Mouse (Mus musculus) hindbrain, embryonic 10.5 days (tissue): ENCODE data around the gene Gm21964. TPM values are rescaled to one million over a fixed set of nuclear protein-coding genes. Genes with fewer than 3 reads are reported as not detected.

Experiments
- DNase-seq: peaks from one replicate; pipeline ENCODE4 v3.0.0-alpha.2; 2017; ENCODE audit warnings: low spot score
- H3K27ac ChIP-seq: fragments of 300-500 bp; sonication (generic); 2 replicates; pipeline ENCODE4 v1.5.1; 2016; ENCODE audit warnings: mild to moderate bottlenecking, moderate library complexity
- H3K27me3 ChIP-seq: fragments of 300-500 bp; sonication (generic); 2 replicates; pipeline ENCODE4 v1.6.1; 2016; ENCODE audit warnings: mild to moderate bottlenecking; ENCODE audit not compliant: poor library complexity, insufficient read depth, severe bottlenecking
- H3K36me3 ChIP-seq: fragments of 300-500 bp; sonication (generic); 2 replicates; pipeline ENCODE4 v1.6.1; 2016; ENCODE audit warnings: mild to moderate bottlenecking, moderate library complexity
- H3K4me1 ChIP-seq: fragments of 300-500 bp; sonication (generic); replicated peaks from 2 replicates; pipeline ENCODE4 v1.6.1; 2016; ENCODE audit warnings: mild to moderate bottlenecking
- H3K4me3 ChIP-seq: fragments of 300-500 bp; sonication (generic); 2 replicates; pipeline ENCODE4 v1.5.1; 2016; ENCODE audit warnings: mild to moderate bottlenecking, moderate library complexity
- H3K9me3 ChIP-seq: fragments of 300-500 bp; sonication (generic); 2 replicates; pipeline ENCODE4 v1.6.1; 2016; ENCODE audit warnings: mild to moderate bottlenecking, moderate library complexity
- WGBS: fragments of 180-500 bp; shearing (Covaris S2); methylation state at CpG from one replicate; pipeline ENCODE4 v1.1.7; 2016; 5-methylcytosine and 5-hydroxymethylcytosine counted together
- polyA plus RNA-seq: library from polyadenylated mRNA; unstranded; fragments of >200 nt; fragmentation: Nextera tagmentation; extraction: Ambion mirVana; gene quantifications from 2 replicates; pipeline ENCODE4 v1.2.1, GENCODE M21; 2016

Gene Gm21964
- not detected in 2 replicates for polyA plus RNA-seq

GRCm38 (mm10) chr8:110100907-110101306 is at the start of gene Gm21964:
Gene Gm21964 (plus strand): TSS chr8:110101207.
- H3K27me3 ChIP-seq, result no peaks in the 10 kb centered on the region

GRCm38 (mm10) chr8:110051208-110051607 is 49.8 kb upstream of the Gm21964 start:
- 86% methylated on average over 6 of the region's 6 CpGs for WGBS

More at GRCm38 (mm10) chr8:110100907-110101306, at the start of gene Gm21964:
- Histone ChIP-seq H3K9me3 (no peaks in the 10 kb centered on the region), H3K4me3 (no peak within 1 kb of the TSS), H3K36me3 (no peaks in the 10 kb centered on the region), H3K4me1 (no peaks in the 10 kb centered on the region), H3K27ac (no peak within 1 kb of the TSS)
- no peak for DNase-seq
- 84% methylated on average over 12 of the region's 12 CpGs for WGBS

GRCm38 (mm10) chr8:110058207-110058606 is 42.8 kb upstream of the Gm21964 start:
- Histone ChIP-seq H3K27ac (no peak overlapping the region), H3K9me3 (no peaks in the 10 kb centered on the region), H3K36me3 (no peaks in the 10 kb centered on the region), H3K4me3 (no peak overlapping the region), H3K4me1 (no peaks in the 10 kb centered on the region), H3K27me3 (no peaks in the 10 kb centered on the region)
- DNase-seq, result no peak
- 87% methylated on average over 8 of the region's 8 CpGs for WGBS

More at GRCm38 (mm10) chr8:110051208-110051607, 49.8 kb upstream of the Gm21964 start:
- no peak overlapping the region for H3K27ac ChIP-seq
- H3K27me3 ChIP-seq, result no peaks in the 10 kb centered on the region
- no peaks in the 10 kb centered on the region for H3K9me3 ChIP-seq
- H3K36me3 ChIP-seq, result no peaks in the 10 kb centered on the region
- H3K4me3 ChIP-seq, result no peak overlapping the region
- no peak for DNase-seq
- H3K4me1 ChIP-seq, result no peaks in the 10 kb centered on the region

GRCm38 (mm10) chr8:110064161-110064560 is 36.8 kb upstream of the Gm21964 start:
- H3K27ac ChIP-seq, result no peak overlapping the region
- DNase-seq, result no peak
- 0 out of 2 replicates have a peak, but pooled peaks cover 3% of the 10 kb centered on the region for H3K9me3 ChIP-seq
- no peaks in the 10 kb centered on the region for H3K36me3 ChIP-seq
- WGBS, result 84% methylated on average over 9 of the region's 9 CpGs
- H3K4me3 ChIP-seq, result no peak overlapping the region
- no peaks in the 10 kb centered on the region for H3K4me1 ChIP-seq
- no peaks in the 10 kb centered on the region for H3K27me3 ChIP-seq

GRCm38 (mm10) chr8:110064606-110065365 is 36.2 kb upstream of the Gm21964 start:
- Histone ChIP-seq H3K27me3 (no peaks in the 10 kb centered on the region), H3K4me3 (no peak overlapping the region), H3K4me1 (no peaks in the 10 kb centered on the region), H3K9me3 (0 out of 2 replicates have a peak, but pooled peaks cover 3% of the 10 kb centered on the region), H3K36me3 (no peaks in the 10 kb centered on the region), H3K27ac (no peak overlapping the region)
- DNase-seq, result no peak
- WGBS, result 94% methylated on average over 18 of the region's 18 CpGs

GRCm38 (mm10) chr8:110065676-110066075 is 35.3 kb upstream of the Gm21964 start:
- Histone ChIP-seq H3K4me1 (no peaks in the 10 kb centered on the region), H3K9me3 (0 out of 2 replicates have a peak, but pooled peaks cover 3% of the 10 kb centered on the region), H3K27me3 (no peaks in the 10 kb centered on the region), H3K27ac (no peak overlapping the region), H3K36me3 (no peaks in the 10 kb centered on the region), H3K4me3 (no peak overlapping the region)
- 91% methylated on average over 4 of the region's 4 CpGs for WGBS
- no peak for DNase-seq

GRCm38 (mm10) chr8:110069706-110070105 is 31.3 kb upstream of the Gm21964 start:
- Histone ChIP-seq H3K27ac (no peak overlapping the region), H3K4me1 (no peaks in the 10 kb centered on the region), H3K36me3 (no peaks in the 10 kb centered on the region), H3K27me3 (no peaks in the 10 kb centered on the region), H3K4me3 (no peak overlapping the region), H3K9me3 (0 out of 2 replicates have a peak, but pooled peaks cover 3% of the 10 kb centered on the region)
- WGBS, result 88% methylated on average over 4 of the region's 4 CpGs
- no peak for DNase-seq

GRCm38 (mm10) chr8:110071600-110071999 is 29.4 kb upstream of the Gm21964 start:
- H3K27ac ChIP-seq, result no peak overlapping the region
- 15% methylated on average over 9 of the region's 9 CpGs for WGBS
- H3K36me3 ChIP-seq, result no peaks in the 10 kb centered on the region
- DNase-seq, result peak; percentile 63
- H3K27me3 ChIP-seq, result no peaks in the 10 kb centered on the region
- H3K4me3 ChIP-seq, result no peak overlapping the region
- H3K9me3 ChIP-seq, result 0 out of 2 replicates have a peak, but pooled peaks cover 3% of the 10 kb centered on the region
- no peaks in the 10 kb centered on the region for H3K4me1 ChIP-seq

- H3K27me3 ChIP-seq, result no peaks in the 10 kb centered on the region
- no peak for DNase-seq
- H3K27ac ChIP-seq, result no peak overlapping the region
- H3K36me3 ChIP-seq, result no peaks in the 10 kb centered on the region
- no peaks in the 10 kb centered on the region for H3K9me3 ChIP-seq
- H3K4me3 ChIP-seq, result no peak overlapping the region
- 87% methylated on average over 8 of the region's 8 CpGs for WGBS
- H3K4me1 ChIP-seq, result peaks cover 4% of the 10 kb centered on the region
Measured at GRCm38 (mm10) chr8:110074496-110074895, 26.5 kb upstream of the Gm21964 start.

- Histone ChIP-seq H3K27me3 (no peaks in the 10 kb centered on the region), H3K27ac (peak within 1 kb of the TSS; percentile 82), H3K4me1 (peaks cover 19% of the 10 kb centered on the region), H3K4me3 (peak within 1 kb of the TSS; percentile 84), H3K9me3 (no peaks in the 10 kb centered on the region), H3K36me3 (peaks cover 22% of the 10 kb centered on the region)
- 7% methylated on average over 54 of the region's 54 CpGs for WGBS
- peak; percentile 75 for DNase-seq
Measured at GRCm38 (mm10) chr8:110079282-110080221, 21.5 kb upstream of the Gm21964 start, which contains the start of gene Zfp612. Gene Zfp612 (plus strand): TSS chr8:110079746.

- Histone ChIP-seq H3K27ac (no peak overlapping the region), H3K9me3 (peaks cover 8% of the 10 kb centered on the region; the same call in 1 of the 2 replicates), H3K4me1 (peaks cover 19% of the 10 kb centered on the region), H3K4me3 (no peak overlapping the region), H3K27me3 (no peaks in the 10 kb centered on the region), H3K36me3 (peaks cover 52% of the 10 kb centered on the region)
- WGBS, result 81% methylated on average over 11 of the region's 11 CpGs
- DNase-seq, result no peak
Measured at GRCm38 (mm10) chr8:110082416-110083105, 18.4 kb upstream of the Gm21964 start.

- H3K4me3 ChIP-seq, result no peak overlapping the region
- no peaks in the 10 kb centered on the region for H3K4me1 ChIP-seq
- H3K27ac ChIP-seq, result no peak overlapping the region
- 65% methylated on average over 1 of the region's 1 CpGs for WGBS
- H3K9me3 ChIP-seq, result peaks cover 19% of the 10 kb centered on the region
- H3K27me3 ChIP-seq, result no peaks in the 10 kb centered on the region
- H3K36me3 ChIP-seq, result peaks cover 42% of the 10 kb centered on the region
- DNase-seq, result no peak
Measured at GRCm38 (mm10) chr8:110091869-110092268, 9.1 kb upstream of the Gm21964 start.
